Mouse (Mus musculus) activated CD4-positive, CD25-positive, alpha-beta regulatory T cell, adult 4 months (primary cell): ENCODE data around the gene Tnrc6b. TPM values are rescaled to one million over a fixed set of nuclear protein-coding genes. Genes with fewer than 3 reads are reported as not detected.

ENCODE experiments used
- ATAC-seq: one replicate; pipeline ENCODE4 v1.8.0; 2017
- polyA plus RNA-seq, 2 experiments: library from polyadenylated mRNA; unstranded; fragments of 100-300 nt; shearing (Covaris generic); gene quantifications; one replicate each; pipeline ENCODE4 v1.2.1; 2017

Gene Tnrc6b
- 10 to 100 TPM; 35.6 to 58.6 TPM for polyA plus RNA-seq

DNA sequence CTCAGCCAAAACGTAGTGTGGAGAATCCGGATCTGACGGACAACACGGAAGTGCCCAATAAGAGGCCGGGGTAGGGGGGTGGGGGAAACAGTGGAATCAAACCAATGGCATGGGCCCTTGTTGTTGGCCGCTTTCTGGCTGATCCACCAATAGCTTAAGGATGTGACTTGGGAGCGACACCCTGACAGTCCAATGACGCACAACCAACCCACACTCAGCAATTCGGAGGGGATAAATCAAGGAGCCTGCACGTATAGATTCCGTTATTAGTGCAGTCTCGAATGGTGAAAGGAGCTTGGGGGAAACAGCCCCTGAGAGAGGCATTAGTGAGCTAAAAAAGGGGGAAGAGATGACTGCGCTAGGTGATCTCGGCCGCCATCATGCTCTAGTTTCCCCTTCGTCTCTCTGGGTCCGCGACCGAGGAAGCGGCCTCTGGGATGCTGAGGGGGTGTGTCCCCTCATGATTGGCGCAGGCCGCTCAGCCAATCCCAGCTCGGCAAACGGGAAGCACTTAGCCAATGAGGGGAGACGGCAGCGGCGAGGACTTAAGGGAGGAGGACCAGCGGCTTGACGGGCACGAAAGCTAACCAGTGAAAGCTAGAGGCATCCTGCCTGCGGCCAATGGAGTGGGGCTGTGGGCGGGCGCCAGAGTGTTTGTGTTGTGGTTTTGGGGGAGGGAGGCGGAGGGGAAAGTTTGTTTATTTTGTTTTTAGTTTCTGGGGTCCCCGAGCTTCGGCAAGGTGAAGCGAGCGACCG is at the start of gene Tnrc6b:
Tnrc6b (plus strand) TSS at position 706 of the 756 bp plus-strand sequence.
- peak; percentile 88 for ATAC-seq

DNA sequence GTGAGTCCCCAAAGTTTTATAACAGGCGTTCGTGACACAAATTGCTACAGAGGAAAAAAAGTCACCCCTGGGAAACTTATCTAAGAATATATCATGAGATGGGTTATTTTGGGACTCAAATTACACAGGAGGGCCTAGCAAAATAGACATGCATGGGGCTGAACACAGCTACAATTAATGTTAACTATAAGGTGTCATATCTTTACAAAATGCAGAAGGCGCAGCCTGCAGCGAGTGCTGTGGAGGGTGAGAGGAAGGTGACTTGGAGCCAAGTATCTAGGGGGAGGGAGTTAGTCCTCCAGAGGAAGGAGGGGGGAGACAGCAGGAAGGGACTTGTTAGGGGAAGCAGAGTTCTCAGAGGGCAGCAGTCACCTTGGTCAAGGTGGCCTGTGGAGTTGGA is 46.7 kb upstream of the Tnrc6b start:
- ATAC-seq: no peak

DNA sequence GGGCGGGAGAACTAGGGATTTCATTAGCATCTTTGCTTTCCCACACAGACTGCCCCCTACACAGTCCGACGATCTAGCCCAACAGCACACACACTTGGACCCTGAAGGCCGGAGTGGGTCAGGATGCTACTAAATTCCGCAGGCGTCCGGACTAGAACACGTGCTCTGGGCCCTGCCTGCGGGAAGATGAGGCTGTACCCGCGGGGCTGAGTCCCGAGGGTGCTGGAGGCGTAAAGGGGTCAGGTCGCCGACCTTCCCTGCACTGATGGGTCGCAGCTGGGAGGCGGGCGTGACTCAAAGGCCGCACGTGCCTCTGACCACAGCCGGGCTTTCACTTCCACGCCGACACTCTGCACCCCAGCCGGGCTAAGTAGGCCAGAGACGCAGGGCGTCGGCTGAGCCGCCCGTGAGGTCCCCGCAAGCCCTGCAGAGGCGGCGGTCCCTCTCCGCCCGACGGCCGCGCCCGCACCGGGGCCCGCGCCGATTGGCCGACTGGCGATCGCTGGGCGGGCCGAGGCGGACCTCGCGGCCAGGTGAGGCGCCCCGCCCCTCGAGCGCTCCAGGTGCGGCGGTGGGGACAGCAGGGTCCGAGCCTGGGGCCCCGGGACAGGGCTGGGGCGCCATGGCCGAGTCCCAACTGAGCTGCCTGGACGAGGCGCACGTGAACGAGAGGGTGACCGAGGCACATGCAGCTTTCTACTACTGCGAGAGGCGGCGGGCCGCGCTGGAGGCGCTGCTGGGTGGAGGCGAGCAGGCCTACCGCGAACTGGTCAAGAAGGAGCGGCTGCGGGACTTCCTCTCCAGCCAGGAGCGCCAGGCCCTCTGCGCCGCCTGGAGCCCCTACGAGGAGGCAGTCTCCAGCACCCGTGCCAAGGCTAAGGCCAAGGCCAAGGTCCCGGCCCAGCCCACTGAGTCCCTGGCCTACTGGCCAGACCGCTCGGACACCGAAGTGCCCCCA is 39.5 kb upstream of the Tnrc6b start, which contains the start of gene Fam83f:
Fam83f (plus strand) TSS at position 553 of the 958 bp plus-strand sequence.
- no peak for ATAC-seq

DNA sequence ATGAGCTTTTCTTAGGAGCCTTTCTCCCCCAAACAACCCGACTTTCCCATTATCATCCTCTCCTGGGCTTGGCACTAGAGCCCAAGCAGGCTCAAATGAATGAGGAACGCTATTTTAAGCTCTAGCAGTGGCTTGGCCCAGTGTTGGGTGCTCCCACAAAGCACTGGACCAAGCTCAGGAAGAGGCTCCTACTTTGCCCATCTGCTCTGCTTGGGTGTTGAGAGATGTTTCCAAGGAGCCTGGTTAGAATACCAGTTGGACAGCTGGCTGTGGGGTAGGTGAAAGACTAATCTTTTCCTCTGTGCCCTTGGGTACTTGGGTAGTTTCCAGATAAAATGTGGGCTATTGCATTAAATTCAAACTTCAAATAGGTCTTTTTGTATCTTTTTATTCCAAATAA is 38.3 kb upstream of the Tnrc6b start:
- no peak for ATAC-seq

GRCm38 (mm10) chr15:80673337-80674095 is 37.6 kb upstream of the Tnrc6b start:
- ATAC-seq: no peak

GRCm38 (mm10) chr15:80674700-80675099 is 36.4 kb upstream of the Tnrc6b start:
- no peak for ATAC-seq

GRCm38 (mm10) chr15:80679515-80680215 is 31.4 kb upstream of the Tnrc6b start:
- no peak for ATAC-seq

GRCm38 (mm10) chr15:80680347-80681030 is 30.6 kb upstream of the Tnrc6b start:
- no peak for ATAC-seq

DNA sequence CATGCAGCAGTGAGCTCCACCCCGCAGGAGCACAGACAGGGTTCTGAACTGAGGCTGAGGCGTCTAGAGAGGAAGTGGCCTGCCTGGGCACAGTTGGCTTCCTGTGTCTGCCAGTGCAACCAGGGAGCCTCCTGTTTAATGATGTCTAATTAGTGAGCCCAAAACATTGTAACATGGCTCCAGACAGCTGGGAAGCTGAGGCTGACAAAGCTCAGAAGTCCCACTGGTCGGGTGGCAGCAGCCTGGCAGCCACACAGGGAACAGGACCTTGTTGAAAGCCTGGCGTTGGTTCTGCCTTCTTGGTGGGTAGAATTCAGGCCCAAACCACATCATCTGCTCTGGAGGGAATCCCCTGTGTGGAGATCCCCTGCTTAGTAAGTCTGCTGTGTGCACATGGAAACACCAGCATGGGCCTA is 29.6 kb upstream of the Tnrc6b start:
- ATAC-seq: peak; percentile 88

- no peak for ATAC-seq
Observed at GRCm38 (mm10) chr15:80682343-80682742, 28.8 kb upstream of the Tnrc6b start.

DNA sequence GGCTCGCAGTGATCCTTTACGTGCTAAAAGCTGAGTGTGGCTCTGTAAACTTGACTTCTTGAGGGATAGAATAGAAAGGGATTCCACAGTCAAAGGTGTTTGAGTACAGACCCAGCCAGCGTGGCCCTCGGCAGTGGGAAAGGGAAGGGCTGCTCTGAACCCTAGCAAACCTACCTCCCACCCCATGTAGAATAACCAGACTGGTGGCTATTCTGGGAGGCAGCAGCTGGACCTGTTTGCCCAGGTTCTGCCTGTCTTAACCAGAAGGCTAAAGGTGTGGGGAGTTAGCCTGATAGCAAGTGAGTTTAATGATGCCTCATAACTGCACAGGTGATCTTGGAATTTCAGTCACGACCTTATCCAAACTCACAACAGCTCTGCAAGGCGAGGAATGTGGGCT is 28.0 kb upstream of the Tnrc6b start:
- ATAC-seq: no peak

DNA sequence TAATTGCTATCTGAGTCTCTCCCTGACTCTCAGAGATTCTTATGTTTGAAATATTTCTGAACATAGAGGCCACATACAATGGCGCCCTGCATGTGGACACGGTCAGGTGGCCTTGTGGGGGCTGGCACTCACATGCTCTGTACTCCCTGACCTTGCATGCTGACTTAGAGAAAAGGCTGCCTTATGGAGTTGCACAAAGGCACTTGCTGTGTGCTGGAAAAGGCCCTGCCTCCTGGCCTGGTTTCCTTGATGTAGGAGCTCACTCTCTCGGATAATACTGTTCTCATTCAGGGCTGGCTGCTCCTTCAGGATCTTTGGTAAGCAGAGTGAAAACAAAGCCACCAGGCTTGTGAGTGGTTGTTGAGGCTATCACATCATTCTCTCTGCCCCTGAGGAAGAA is 27.1 kb upstream of the Tnrc6b start:
- ATAC-seq: no peak

- no peak for ATAC-seq
Observed at GRCm38 (mm10) chr15:80684786-80685602, 26.1 kb upstream of the Tnrc6b start.

DNA sequence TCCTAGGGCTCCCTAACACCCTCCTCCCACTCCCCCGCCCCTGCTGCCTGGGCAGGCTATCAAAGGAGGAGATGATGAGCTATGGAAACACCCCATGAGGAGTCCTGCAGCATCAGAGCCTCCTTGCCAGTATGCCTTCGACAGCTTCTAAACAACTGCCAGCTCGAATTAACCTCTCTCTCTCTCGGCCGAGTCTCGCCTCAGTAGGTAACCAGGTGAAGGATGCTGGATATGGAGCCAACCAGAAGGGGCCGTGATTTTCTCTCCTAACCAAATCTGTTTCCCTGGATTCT is 25.6 kb upstream of the Tnrc6b start:
- no peak for ATAC-seq

DNA sequence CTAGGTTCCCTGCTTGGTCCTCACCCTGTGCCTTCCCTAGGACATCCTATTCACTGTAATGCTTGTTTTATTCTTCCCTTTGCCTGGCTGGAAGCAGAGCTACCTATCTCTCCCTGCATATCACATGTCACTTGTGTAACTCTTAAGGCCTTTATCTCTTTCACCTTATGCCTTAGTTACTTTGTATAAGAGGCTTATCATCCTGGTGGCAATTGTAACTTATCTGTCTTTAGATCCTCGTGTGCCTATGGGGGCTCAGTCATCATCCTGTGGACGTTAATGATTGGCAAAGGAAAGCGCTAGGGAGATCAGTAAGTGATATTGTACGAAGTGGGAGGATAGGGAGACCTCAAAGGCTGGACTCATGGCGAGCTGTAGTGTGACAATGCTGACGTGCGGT is 22.6 kb upstream of the Tnrc6b start:
- ATAC-seq: no peak

- no peak for ATAC-seq
Observed at GRCm38 (mm10) chr15:80693492-80693891, 17.6 kb upstream of the Tnrc6b start.

DNA sequence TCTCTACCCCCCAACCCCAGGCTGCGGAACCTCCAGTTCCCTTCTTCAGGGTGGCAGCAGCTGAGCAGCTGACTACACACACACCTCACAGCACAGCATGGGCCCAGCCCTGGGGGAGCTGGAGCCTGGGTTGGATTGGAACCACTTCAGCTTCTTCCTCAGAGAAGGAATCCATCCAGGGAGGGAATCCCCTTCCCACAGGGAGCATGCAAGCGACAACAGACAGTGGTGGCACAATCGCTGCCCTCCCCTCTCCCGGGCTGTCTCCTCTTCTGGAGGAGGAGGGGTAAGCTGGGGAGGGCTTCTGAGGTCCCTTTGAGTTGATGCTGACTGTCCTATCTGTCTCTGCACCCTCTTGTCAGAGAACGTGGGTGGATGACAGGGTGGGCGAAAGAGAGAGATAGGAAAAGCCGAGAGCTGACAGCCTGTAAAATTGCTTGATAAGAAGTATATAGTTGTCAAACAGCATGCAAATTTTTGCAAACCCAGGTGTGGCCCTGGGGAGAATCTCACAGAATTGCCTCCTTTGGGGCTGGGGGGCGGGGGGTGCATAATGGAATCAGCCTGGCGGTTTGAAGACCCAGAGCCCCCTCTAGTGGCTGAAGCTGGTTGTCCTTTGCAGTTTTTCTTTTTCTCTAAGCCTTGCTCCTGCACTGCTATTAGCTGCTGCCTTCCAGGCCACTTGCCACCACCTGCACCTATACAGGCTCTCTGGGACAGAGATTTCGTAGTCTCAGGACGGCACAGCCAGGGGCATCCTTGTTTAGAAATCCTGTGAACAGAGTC is 16.8 kb upstream of the Tnrc6b start:
- ATAC-seq: no peak

DNA sequence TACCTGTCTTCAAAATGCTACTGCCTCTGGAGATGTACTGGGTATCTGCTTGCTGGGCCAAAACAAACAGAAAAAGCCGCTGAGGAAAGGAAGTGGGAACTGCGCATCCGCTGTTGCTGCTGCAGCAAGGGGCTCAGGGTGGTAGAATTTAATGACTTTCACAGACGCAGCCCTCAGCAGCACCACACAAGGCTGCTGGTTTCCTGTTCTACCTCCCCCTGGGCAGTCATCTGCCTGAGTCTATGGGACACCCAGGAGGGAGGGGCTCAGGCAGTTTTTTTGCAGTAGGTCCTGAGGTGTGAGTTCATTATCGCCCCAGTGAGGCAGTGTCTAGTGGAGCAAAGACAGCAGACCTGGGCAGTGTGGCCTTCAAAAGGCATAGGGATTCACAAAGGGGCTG is 13.5 kb upstream of the Tnrc6b start:
- peak; percentile 99 for ATAC-seq

DNA sequence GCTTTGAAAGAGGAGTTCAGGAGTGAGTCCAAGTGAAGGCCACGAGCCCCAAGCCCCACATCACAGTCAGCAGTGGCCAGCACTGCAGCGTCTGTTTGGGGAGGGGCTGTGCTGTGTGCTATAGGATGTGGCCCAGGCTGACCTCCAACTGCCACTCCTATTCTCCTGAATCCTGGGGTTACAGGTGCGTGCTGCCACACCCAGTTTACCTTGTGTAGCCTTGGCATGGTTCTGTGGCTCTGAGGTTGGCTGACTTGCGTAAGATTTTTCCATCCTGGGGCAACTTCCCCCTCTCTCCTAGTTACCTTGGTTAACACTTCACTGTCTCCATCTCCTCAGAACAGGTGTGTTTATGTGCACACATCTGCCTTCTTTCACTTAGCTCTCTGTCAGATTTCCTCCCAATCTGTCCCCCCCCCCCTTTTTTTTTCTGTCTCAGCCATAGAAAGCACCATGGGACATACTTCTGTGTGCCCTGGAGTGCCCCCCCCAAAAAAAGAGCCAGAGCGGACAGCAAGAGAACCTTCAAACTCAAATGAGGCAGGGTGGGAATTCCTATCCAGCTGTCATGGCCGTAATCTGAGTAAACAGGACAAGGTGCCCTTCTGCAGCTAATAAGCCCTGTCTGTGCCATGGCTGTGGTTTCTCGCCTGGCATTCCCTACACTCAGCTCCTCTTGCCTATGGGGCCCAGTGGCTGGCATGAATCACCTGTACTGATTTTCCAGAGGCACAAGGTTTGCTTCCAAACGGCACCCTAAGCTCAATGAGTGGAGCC is 9.4 kb upstream of the Tnrc6b start:
- no peak for ATAC-seq
